Mouse (Mus musculus) sigmoid colon, adult 10 weeks (tissue): Measurements from ENCODE around the gene Nav3. TPM values are rescaled to one million over a fixed set of nuclear protein-coding genes. Genes with fewer than 3 reads are reported as not detected.

Experiments
- polyA plus RNA-seq: library from polyadenylated mRNA; stranded (reverse); fragments of 350-450 nt; fragmentation: Illumina TruSeq; extraction: RNeasy Lipid Tissue Mini Kit (QIAGEN cat#74804); gene quantifications from one replicate; pipeline ENCODE4 v1.2.3, GENCODE M21; 2014; ENCODE audit warnings: low read depth, low replicate concordance

Gene Nav3
- 0.60 TPM for polyA plus RNA-seq

DNA sequence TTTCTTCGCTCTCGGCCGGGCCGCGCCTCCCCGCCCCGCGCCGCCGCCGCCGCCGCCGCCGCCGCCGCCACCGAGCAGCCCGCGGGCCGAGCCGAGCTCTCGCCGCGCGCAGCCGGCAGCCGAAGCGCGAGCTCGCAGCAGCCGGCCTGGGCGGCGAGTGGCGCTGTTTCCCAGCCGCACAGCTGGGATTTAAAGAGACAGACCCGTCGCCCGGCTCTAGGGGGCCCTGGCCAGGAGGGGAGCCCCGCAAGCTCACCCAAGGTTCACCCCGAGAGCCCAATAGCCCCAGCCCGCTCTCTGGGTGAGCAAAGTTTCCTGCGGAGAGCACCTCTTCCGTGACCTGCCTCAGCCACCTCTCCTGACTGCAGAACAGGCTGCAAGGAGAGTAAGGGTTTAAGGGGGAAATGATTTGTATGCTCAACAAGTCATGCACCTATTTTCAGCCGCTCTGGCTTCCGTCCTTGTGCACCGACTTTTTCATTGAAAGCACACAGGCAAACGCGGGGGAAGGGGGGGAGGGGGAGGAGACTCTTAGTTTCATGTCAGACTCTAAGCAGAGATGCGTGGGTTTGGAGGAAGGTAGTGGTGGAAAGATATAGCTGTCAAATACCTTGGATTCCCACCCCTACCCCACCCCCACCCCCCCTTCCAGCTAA lies at the start of gene Nav3:
Gene Nav3 (minus strand): TSS at position 367 of the 656 bp plus-strand sequence.

